Mouse (Mus musculus): ENCODE data around the gene Gm49373.

GRCm38 (mm10) chr9:21090537-21090936 is 17.6 kb upstream of the Gm49373 start:
- TF ChIP-seq CTCF (IDR thresholded peaks at IDR 0.05; ENCODE audit: low read depth) (no peak), EP300 (optimal IDR thresholded peaks at IDR 0.05) (no peak)
